Mouse (Mus musculus): ENCODE measurements at regions not wholly inside any gene's neighbourhood (a gene's known extent, or its start where the extent isn't known, plus 50 kb on each side); places are given as distances from the start of the nearest gene placed in this dataset.
"Not testable (repeated sequence)": the region's sequence is repeated elsewhere in the genome, so short reads cannot be mapped to it uniquely, and the experiment has no call there.

GRCm38 (mm10) chr8:126869464-126869850 is 76.2 kb downstream of the Tomm20 start:
- no peak for TF ChIP-seq CTCF (conservative IDR thresholded peaks at IDR 0.05; ENCODE audit: low read length)
- no peak for TF ChIP-seq POU5F1 (IDR thresholded peaks at IDR 0.05; ENCODE audit: borderline replicate concordance, low read length)
- no peak for TF ChIP-seq NANOG (IDR thresholded peaks at IDR 0.05; ENCODE audit: borderline replicate concordance, low read length)
- Histone ChIP-seq H3K36me3 (ENCODE audit: insufficient read depth, low read length) (no peaks in the 10 kb centered on the region), H3K9me3 (ENCODE audit: low read length) (no peaks in the 10 kb centered on the region), H3K4me1 (replicated peaks; ENCODE audit: low read depth, low read length) (no peaks in the 10 kb centered on the region), H3K4me3 (replicated peaks; ENCODE audit: low read length) (no peak overlapping the region), H3K27me3 (ENCODE audit: insufficient read depth, low read length) (no peaks in the 10 kb centered on the region)

- H3K9me3 ChIP-seq (ENCODE audit: low read length) = no peaks in the 10 kb centered on the region
- no peaks in the 10 kb centered on the region for H3K4me1 ChIP-seq (replicated peaks; ENCODE audit: low read depth, low read length)
- no peak for TF ChIP-seq CTCF (conservative IDR thresholded peaks at IDR 0.05; ENCODE audit: low read length)
- no peak for TF ChIP-seq NANOG (IDR thresholded peaks at IDR 0.05; ENCODE audit: borderline replicate concordance, low read length)
- TF ChIP-seq POU5F1 (IDR thresholded peaks at IDR 0.05; ENCODE audit: borderline replicate concordance, low read length) = no peak
- H3K4me3 ChIP-seq (replicated peaks; ENCODE audit: low read length) = no peak overlapping the region
- H3K36me3 ChIP-seq (ENCODE audit: insufficient read depth, low read length) = no peaks in the 10 kb centered on the region
- H3K27me3 ChIP-seq (ENCODE audit: insufficient read depth, low read length) = no peaks in the 10 kb centered on the region
Observed at GRCm38 (mm10) chr8:126868831-126869463, 76.7 kb downstream of the Tomm20 start.

- Histone ChIP-seq H3K4me3 (replicated peaks; ENCODE audit: low read length) (no peak overlapping the region), H3K4me1 (replicated peaks; ENCODE audit: low read depth, low read length) (peaks cover 1% of the 10 kb centered on the region; the same call in 1 of the 2 replicates), H3K9me3 (ENCODE audit: low read length) (no peaks in the 10 kb centered on the region), H3K36me3 (ENCODE audit: insufficient read depth, low read length) (no peaks in the 10 kb centered on the region), H3K27me3 (ENCODE audit: insufficient read depth, low read length) (no peaks in the 10 kb centered on the region)
- TF ChIP-seq CTCF (conservative IDR thresholded peaks at IDR 0.05; ENCODE audit: low read length) (no peak), POU5F1 (IDR thresholded peaks at IDR 0.05; ENCODE audit: borderline replicate concordance, low read length) (no peak), NANOG (IDR thresholded peaks at IDR 0.05; ENCODE audit: borderline replicate concordance, low read length) (no peak)
Observed at GRCm38 (mm10) chr8:126867121-126867988, 78.3 kb downstream of the Tomm20 start.

- Histone ChIP-seq H3K4me3 (replicated peaks; ENCODE audit: low read length) (no peak overlapping the region), H3K27me3 (ENCODE audit: insufficient read depth, low read length) (no peaks in the 10 kb centered on the region), H3K36me3 (ENCODE audit: insufficient read depth, low read length) (no peaks in the 10 kb centered on the region), H3K9me3 (ENCODE audit: low read length) (no peaks in the 10 kb centered on the region), H3K4me1 (replicated peaks; ENCODE audit: low read depth, low read length) (peaks cover 28% of the 10 kb centered on the region)
- TF ChIP-seq NANOG (IDR thresholded peaks at IDR 0.05; ENCODE audit: borderline replicate concordance, low read length) (no peak), POU5F1 (IDR thresholded peaks at IDR 0.05; ENCODE audit: borderline replicate concordance, low read length) (no peak), CTCF (conservative IDR thresholded peaks at IDR 0.05; ENCODE audit: low read length) (no peak)
Observed at GRCm38 (mm10) chr8:126864314-126864948, 81.2 kb downstream of the Tomm20 start.

GRCm38 (mm10) chr8:126863661-126864060 is 82.0 kb downstream of the Tomm20 start:
- not testable (repeated sequence) for H3K4me3 ChIP-seq (replicated peaks; ENCODE audit: low read length); H3K27me3 ChIP-seq (ENCODE audit: insufficient read depth, low read length); H3K36me3 ChIP-seq (ENCODE audit: insufficient read depth, low read length); H3K9me3 ChIP-seq (ENCODE audit: low read length)
- peaks cover 28% of the 10 kb centered on the region for H3K4me1 ChIP-seq (replicated peaks; ENCODE audit: low read depth, low read length)

- Histone ChIP-seq H3K9me3 (ENCODE audit: low read length) (0 out of 2 replicates have a peak, but pooled peaks cover 3% of the 10 kb centered on the region), H3K4me1 (replicated peaks; ENCODE audit: low read depth, low read length) (peaks cover 35% of the 10 kb centered on the region), H3K4me3 (replicated peaks; ENCODE audit: low read length) (no peak overlapping the region), H3K27me3 (ENCODE audit: insufficient read depth, low read length) (no peaks in the 10 kb centered on the region), H3K36me3 (ENCODE audit: insufficient read depth, low read length) (no peaks in the 10 kb centered on the region)
- TF ChIP-seq NANOG (IDR thresholded peaks at IDR 0.05; ENCODE audit: borderline replicate concordance, low read length) (no peak), CTCF (conservative IDR thresholded peaks at IDR 0.05; ENCODE audit: low read length) (no peak), POU5F1 (IDR thresholded peaks at IDR 0.05; ENCODE audit: borderline replicate concordance, low read length) (no peak)
Observed at GRCm38 (mm10) chr8:126861754-126862153, 83.9 kb downstream of the Tomm20 start.

GRCm38 (mm10) chr8:126860630-126861029 is 85.0 kb downstream of the Tomm20 start:
- Histone ChIP-seq H3K27me3 (ENCODE audit: insufficient read depth, low read length) (no peaks in the 10 kb centered on the region), H3K4me1 (replicated peaks; ENCODE audit: low read depth, low read length) (peaks cover 35% of the 10 kb centered on the region), H3K4me3 (replicated peaks; ENCODE audit: low read length) (no peak overlapping the region), H3K36me3 (ENCODE audit: insufficient read depth, low read length) (no peaks in the 10 kb centered on the region), H3K9me3 (ENCODE audit: low read length) (0 out of 2 replicates have a peak, but pooled peaks cover 3% of the 10 kb centered on the region)
- no peak for TF ChIP-seq POU5F1 (IDR thresholded peaks at IDR 0.05; ENCODE audit: borderline replicate concordance, low read length)
- no peak for TF ChIP-seq CTCF (conservative IDR thresholded peaks at IDR 0.05; ENCODE audit: low read length)
- TF ChIP-seq NANOG (IDR thresholded peaks at IDR 0.05; ENCODE audit: borderline replicate concordance, low read length) = no peak

GRCm38 (mm10) chr8:126859706-126860424 is 85.8 kb downstream of the Tomm20 start:
- no peak for TF ChIP-seq CTCF (conservative IDR thresholded peaks at IDR 0.05; ENCODE audit: low read length)
- TF ChIP-seq NANOG (IDR thresholded peaks at IDR 0.05; ENCODE audit: borderline replicate concordance, low read length) = no peak
- no peak for TF ChIP-seq POU5F1 (IDR thresholded peaks at IDR 0.05; ENCODE audit: borderline replicate concordance, low read length)
- Histone ChIP-seq H3K4me3 (replicated peaks; ENCODE audit: low read length) (no peak overlapping the region), H3K27me3 (ENCODE audit: insufficient read depth, low read length) (no peaks in the 10 kb centered on the region), H3K4me1 (replicated peaks; ENCODE audit: low read depth, low read length) (peaks cover 35% of the 10 kb centered on the region), H3K36me3 (ENCODE audit: insufficient read depth, low read length) (no peaks in the 10 kb centered on the region), H3K9me3 (ENCODE audit: low read length) (0 out of 2 replicates have a peak, but pooled peaks cover 3% of the 10 kb centered on the region)

Data from E14TG2a.4 (cell line).